Mouse (Mus musculus) spleen, postnatal 36 days (tissue): Measurements from ENCODE around the gene Sbsn.

Source experiments
- DNase-seq, 2 experiments: peaks; one replicate each; pipeline ENCODE4 v3.0.0; 2022; ENCODE audit warnings: low spot score in 2 of 2, mixed read lengths in 1 of 2

Sbsn gene

DNA sequence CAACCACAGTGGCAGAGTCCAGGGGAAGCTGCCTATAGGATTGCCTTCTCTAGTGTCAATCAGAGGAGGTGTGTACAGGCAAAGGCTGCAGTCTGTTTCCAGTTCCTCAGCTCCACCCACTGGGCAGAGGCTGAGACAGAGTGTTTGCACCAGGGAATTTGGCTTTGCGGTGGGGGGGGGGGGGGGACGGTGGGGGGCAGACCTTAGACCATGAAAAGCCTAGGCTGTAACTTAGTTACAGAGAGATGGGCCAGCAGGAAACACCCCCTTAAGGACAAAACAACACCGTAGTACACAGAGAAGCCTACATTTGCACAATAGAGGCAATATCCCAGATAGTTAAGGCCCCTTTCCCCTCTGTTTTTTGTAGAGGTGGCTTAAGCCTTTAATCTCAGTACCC lies 5.7 kb downstream of the Sbsn start:
- no peak for DNase-seq

DNA sequence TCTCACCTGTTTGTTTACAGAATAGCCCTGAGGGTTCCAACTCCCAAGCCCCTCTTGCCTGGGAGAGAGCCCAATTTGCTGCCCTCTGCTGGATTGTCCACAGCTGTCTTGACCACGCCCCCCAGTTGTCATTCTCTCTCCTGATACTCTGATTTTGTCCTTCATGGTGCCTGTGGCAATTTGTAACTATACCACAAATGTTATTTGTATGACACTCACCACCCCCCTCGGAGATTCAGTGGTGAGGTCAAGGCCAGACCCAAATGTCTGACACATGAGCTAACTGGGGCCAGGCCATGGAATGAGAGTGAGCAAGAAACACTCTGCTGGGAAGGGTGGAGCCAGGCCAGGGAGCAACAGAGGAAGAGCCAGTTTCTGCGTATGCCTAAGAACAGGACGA lies 7.6 kb downstream of the Sbsn start:
- no peak for DNase-seq

GRCm38 (mm10) chr7:30761769-30762352 lies 10.6 kb downstream of the Sbsn start:
- DNase-seq, result peak; percentile 15 to 16

DNA sequence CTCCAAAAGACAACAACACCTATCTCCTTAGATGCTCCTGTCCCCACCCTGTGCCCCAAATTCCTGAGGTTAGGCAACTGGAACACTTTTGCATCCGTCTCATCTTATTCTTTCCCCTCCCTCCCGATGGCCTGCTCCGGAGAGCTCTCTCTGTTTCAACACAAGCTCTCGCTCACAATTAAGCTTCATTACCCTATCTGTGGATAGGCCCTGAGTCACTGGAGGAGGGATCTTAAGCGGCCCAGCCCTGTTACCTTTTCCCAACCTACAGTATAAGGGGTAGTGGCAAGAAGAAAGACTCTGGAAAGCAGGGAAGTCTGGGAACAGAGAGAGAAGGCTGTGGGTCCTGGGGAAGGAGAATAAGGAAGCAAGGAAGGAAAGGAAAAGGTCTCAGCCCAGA lies 12.2 kb downstream of the Sbsn start, which contains the start of gene Dmkn:
Dmkn (plus strand) TSS at position 301 of the 400 bp plus-strand sequence.
- DNase-seq, result no peak

GRCm38 (mm10) chr7:30765173-30765572 lies 13.9 kb downstream of the Sbsn start:
- DNase-seq, result no peak

DNA sequence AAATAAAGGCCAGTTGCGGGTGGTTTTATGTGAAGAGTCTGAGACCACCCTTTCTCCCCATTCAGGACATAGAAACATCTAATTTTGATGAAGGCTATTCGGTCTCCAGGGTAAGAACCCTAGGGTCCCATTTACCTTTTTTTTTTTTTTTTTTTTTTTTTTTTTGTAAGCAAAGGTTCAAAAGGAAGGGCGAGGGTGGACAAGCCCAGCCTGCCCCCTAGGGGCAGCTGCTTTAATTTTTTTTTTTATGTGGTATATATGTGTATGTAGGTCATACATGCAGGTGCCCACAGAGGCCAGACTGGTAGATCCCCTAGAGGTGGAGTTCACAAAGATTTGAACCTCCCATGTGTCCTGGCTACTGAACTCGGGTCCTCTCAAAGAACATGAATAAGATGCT lies 15.1 kb downstream of the Sbsn start:
- DNase-seq, result no peak

DNA sequence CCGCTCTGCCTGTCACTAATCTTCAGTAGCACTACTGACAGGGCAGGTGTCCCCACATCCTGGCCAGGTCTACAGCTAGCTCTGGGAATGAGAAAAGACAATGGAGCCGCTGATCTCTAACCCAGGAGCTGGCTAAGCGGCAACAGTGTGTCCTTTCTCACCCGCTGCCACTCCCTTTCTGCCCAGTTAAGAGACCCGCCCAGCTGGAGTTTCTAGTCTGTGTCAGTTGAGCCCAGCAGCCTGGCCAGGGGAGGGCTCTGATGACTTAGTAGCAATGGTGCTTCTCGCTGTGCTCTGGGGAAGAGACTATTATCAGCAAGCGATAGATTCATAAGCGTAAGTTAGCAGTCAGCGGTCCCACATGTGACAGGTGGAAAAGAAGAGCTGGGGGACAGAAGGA lies 18.0 kb downstream of the Sbsn start:
- DNase-seq, result peak; percentile 17 to 21

DNA sequence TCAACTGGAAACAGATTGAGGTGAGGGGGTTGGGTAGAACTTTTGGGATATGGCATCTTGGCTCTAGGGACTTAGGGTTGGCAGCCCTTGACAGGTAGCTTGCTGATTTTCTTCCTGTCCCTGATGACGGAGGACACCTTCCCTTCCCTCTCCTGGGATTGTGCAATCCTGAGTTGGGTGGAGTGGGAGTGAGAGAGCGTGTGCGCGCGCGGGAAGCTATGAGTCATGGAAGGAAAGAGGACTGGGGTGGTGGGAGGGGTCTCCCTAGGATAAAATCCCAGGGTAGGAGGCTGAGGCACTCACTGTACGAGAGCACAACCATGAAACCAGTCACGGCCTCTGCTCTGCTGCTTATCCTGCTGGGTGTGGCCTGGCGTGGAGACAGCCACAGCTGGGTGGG lies 24.8 kb downstream of the Sbsn start:
- DNase-seq, result no peak

DNA sequence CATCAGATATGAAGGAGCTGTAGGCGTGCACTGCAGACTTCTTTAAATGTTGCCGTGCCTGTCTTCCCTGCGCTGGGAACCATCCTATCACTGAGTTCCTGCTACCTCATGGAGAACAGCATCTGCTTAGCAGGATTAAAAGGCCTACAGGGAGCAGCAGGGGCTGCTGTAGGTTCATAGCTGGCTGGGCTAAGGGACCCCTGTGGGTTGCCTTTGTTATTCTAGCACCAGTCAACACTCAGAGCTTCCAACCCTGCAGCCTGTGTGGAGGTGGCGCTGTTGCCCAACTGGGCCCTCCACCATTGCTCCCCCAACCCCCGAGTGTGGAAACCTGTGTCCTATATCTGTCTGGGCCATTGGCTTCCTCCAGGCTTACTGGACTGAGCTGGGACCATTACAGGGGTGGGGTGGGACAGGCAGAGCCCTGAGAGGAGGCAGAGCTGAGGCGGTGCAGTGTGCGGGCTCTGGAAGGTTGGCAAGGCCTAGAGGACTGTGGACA lies 25.9 kb downstream of the Sbsn start:
- DNase-seq, result no peak

DNA sequence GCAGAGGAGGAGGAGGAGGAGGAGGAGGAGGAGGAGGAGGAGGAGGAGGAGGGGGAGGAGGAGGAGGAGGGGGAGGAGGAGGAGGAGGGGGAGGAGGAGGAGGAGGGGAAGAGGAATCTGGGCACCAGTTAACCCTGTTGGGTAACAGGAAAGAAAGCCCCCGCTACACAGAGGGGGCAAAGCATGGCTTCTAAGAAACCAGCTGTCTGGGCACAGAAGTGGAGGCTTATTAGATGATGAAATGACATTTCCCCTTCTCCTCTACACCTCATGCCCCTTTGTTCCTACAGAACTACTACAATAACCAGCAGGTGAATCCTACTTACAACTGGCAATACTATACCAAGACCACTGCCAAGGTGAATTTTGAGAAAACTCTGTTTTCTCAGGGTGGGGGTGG lies 26.6 kb downstream of the Sbsn start:
- no peak for DNase-seq

GRCm38 (mm10) chr7:30781792-30782191 lies 30.5 kb downstream of the Sbsn start:
- peak in 1 of 2 experiments; percentile 15 for DNase-seq

DNA sequence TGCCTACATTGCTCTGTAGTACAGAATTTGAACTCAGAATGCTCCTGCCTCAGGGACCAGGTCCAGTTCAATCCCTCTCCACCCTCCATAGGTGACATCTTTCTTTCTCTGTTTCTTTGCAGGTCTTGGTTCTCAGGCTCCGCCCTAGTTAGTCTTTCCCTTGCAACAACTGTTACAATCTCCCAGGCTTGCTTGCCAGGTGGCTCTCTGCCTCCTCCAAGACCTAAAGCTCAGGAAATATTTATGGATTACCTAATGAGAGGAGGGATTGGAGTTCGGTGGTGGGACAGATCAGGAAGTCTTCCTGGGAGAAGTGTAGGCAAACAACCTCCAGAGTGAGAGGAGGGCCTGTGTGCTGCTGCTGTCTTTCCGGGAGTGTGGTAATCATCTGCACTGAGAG lies 31.4 kb downstream of the Sbsn start:
- DNase-seq, result no peak

DNA sequence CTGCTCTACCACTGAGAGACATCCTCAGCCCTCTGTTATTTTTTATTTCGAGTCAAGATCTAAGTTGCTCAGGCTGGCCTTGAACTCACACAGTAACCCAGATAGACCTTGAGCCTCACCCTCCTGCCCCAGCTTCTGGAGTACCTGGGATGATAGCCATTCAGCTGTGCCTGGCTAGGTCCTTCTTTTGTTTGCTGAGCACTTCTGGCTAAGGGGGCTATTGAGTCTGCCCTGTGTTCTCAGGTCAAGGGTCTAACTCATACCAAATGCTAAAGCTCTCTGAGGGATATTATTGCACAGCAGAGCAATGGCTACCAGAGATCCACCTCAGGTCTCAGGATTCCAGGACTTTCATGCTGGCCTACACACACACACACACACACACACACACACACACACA lies 33.9 kb downstream of the Sbsn start:
- DNase-seq, result no peak

DNA sequence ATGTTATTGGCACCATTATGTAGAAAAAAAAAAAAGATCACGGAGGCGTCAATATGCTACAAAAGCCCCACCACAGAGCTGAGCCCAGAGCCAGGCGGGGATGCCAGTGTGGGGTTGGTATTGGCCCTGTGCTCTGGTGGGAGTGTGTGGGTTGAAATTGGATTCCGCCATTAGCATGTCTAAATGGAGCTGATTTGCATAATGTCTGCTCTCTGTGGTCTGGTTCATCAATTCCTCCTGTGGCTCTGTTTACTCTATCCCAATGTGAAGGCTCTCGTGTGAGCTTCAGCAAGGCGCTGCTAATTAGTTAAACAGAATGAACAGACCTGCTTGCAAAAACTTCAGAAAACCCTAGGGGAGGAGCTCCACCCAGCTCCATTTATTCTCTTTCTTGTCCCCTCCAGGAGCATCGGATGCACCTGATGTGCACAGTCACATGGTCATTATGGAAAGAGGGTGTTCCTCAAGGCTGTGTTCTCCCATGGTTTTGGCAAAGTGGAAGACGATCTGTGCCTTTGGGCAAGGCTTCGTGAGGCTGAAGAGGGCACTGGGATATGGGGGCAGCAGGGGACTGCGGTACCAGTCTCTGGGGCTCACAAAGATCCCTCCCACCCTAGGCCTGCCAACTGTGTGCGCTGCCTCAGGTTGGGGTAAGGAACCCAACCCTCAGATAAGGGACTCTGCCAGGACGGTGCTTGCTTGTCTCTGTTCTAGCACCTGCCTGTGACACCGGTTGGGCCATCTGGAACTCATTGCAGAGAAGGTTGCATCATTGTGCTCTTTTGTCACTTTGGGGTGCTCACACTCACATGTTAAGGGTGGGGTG lies 34.7 kb downstream of the Sbsn start:
- no peak for DNase-seq

DNA sequence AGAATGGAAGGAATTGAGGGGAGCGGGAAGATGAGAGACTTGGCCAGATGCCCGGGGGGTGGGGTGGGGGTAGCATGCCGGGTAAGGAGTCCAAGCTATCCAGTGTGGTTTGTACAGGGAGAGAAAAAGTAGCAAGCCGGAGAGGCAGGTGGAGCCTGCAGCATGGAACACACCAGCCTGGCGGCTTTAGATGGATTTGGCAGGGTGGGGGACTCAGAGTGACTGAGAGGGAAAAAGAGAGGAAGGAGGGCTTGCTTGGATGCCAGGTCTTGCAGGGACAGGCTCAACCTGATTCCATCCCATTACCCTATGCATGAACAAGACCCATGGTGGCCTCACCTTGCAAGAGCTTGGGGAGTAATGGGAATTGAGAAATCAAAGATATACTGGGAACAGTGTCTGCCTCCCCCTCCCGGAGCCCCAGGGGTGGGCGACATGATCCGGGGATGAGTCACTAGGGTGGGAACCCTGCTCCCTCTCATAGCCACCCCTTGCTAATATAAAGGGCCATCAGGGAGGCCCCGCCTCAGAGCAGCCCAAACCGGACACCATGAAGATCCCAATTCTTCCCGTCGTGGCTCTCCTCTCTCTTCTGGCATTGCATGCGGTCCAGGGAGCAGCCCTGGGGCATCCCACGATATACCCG lies 36.2 kb downstream of the Sbsn start, which contains the start of gene Krtdap:
Krtdap (plus strand) TSS at position 520 of the 646 bp plus-strand sequence.
- no peak for DNase-seq

- DNase-seq, result no peak
Observed at GRCm38 (mm10) chr7:30790141-30790540, 38.9 kb downstream of the Sbsn start.

DNA sequence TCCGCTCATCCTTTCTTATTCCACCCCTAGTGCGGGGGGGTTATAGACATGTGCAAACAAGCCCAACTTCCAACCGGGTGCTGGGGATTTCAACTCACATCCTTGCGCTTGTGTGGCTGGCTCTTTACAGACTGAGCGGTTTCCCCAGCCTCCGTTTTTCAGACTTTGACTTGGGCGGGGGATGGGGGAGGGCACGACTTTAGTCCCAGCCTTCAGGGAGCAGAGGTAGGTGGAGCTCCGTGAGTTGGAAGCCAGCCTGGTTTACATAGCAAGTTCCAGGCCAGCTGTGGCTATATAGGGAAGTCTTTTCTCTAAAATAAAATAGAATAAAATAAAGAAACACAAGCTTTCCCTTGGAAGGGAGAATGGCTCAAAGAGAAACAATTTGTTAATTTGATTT lies 40.6 kb downstream of the Sbsn start:
- no peak for DNase-seq

GRCm38 (mm10) chr7:30794921-30795320 lies 43.6 kb downstream of the Sbsn start:
- DNase-seq, result no peak

DNA sequence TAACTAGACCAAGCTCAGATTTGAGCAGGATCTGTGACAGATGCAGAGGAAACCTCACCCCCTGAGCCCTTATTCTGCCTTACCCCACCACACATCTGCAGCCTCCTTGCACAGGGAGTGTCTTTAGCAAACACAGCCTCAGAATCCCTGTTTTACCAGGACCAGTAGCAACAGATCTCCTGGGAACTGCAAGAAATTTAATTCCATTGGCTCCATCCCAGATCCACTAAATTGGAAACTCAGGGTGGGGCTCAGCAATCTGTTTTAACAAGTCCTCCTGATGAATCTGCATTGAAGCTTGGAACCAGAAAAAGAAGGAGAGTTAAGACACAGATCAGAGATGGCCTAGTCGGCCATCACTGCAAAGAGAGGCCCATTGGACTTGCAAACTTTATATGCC lies 45.5 kb downstream of the Sbsn start:
- no peak for DNase-seq

- DNase-seq, result no peak
Observed at GRCm38 (mm10) chr7:30800653-30801052, 49.4 kb downstream of the Sbsn start.

DNA sequence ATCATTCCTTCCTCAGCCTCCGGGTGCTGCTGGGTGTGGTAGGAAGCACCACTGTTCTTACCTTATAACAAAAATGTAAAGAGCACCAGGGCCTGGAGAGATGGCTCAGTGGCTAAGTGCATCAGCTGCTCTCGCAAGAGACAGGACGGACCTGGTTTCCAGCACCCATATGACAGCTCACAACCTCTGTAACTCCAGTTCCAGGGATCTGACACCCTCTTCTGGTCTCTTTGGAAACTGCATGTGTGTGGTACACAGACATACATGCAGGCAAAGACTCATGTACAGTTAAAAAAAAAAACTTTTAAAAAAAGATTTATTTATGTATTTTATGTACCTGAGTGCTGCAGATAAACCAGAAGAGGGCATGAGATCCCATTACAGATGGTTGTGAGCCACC lies 52.0 kb downstream of the Sbsn start:
- no peak for DNase-seq

DNA sequence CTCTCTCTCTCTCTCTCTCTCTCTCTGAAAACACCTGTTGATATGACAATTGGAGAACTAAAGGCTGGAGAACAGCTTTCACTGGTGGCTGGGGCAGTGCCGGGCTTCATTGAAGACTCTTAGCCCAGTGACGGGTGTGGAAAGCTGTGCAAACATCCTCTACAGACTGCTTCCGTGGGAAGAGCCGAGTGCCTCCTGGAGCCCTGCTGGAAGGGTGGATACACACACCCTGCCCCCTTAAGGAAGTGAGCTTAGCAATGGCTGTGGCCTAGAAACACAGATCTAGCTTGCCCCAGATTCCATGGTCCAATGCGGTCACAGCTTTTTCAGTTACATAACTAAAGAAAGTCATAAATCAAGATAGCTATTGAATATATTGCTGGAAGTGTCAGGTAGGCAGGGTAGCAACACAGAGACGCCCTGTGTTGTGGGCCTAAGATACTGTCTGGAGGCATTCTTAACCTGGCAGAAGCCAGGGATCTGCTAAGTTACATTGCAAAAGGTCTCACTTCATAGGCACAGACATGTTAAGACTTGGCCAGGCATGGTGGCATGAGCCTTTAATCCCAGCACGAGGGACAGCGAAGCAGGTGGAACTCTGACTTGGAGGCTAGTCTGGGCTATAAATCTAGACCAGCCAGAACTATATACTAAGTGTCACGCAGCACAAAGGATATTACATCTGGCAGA lies 52.9 kb downstream of the Sbsn start:
- no peak for DNase-seq
